Mouse (Mus musculus): Measurements from ENCODE around the gene Elk3.

DNA sequence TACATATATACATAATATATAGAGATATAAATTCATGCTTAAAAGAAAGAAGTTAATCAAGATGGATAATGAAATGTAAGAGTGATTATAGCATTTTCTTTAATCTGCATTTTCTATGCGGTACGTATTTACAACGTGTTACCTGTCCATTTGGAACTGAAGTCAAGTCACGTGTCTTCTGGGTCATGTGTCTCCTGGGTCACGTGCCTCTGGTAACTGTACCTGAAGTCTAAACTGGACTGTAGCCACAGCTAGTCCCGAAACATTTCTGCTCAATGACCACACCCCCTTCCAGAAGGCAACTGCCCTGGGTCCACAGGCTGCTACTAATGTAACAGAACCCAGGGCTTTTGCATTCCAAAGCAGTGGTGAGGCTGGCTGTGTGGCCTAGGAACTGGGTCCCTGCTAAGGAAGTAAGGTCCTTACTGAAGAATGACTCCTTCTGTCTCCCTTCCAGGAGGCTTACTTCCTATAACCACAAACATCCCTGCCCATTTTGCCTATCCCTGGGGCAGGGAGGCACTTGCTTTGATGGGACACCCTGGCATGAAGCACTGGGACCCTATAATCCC, 40.0 kb downstream of the Elk3 start:
- TF ChIP-seq CTCF (IDR thresholded peaks at IDR 0.05; ENCODE audit: extremely low read depth, insufficient read length, insufficient replicate concordance, low read depth, low read length) (no peak), POLR2A (IDR thresholded peaks at IDR 0.05; ENCODE audit: low read depth, low read length) (no peak)

All from small intestine, adult 2 months (tissue).